Mouse (Mus musculus): ENCODE data around the gene Cyp4x1.

- TF ChIP-seq CTCF (IDR thresholded peaks at IDR 0.05; ENCODE audit: low read depth) (no peak), EP300 (IDR thresholded peaks at IDR 0.05; ENCODE audit: low read depth) (no peak)
These were observed 20.8 kb downstream of the Cyp4x1 start for GRCm38 (mm10) chr4:115113266-115113665.

Measured in heart, postnatal 0 days (tissue).